ENCODE assay signal across 8 mouse cellular contexts in genomic region chr9:119088148-119088801, GRCm38 (mm10). TPM values are rescaled to one million over a fixed set of nuclear protein-coding genes. Genes with fewer than 3 reads are reported as not detected.
DNase-seq lines count a peak whose midpoint lies in the region; ATAC-seq and TF ChIP-seq lines count a peak whose summit lies in the region.

No protein-coding gene starts in this region.

- H3K27ac ChIP-seq in lung, embryonic 14.5 days (ENCODE audit: low read depth) = peak overlapping the region; percentile 82
- 0 out of 2 replicates have a peak overlapping the region, but pooled peaks have one; percentile 33 for H3K27ac ChIP-seq in neural tube, embryonic 15.5 days (replicated peaks)

- no peaks in the 10 kb centered on the region for H3K9me3 ChIP-seq in lung, embryonic 14.5 days (ENCODE audit: low read depth, low read length)
- H3K9me3 ChIP-seq in neural tube, embryonic 15.5 days (replicated peaks) = no peaks in the 10 kb centered on the region

- under 1% methylated on average over 24 of the region's 24 CpGs for WGBS in lung, embryonic 14.5 days
- WGBS in neural tube, embryonic 15.5 days = under 1% methylated on average over 24 of the region's 24 CpGs

- TF ChIP-seq CTCF in lung, embryonic 14.5 days (IDR thresholded peaks at IDR 0.05; ENCODE audit: low read depth) = no peak

- peak; percentile 74 for ATAC-seq in frontal cortex, adult (ENCODE audit: low TSS enrichment)
- peak; percentile 89 to 91 for ATAC-seq in hematopoietic stem cell, adult 5-6 weeks (replicated peaks in 1 of 2; ENCODE audit: insufficient read depth in 1 of 2, low FRiP score in 2 of 2, low TSS enrichment in 1 of 2, low read depth in 1 of 2, poor library complexity in 2 of 2, severe bottlenecking in 2 of 2)
- peak; percentile 90 for ATAC-seq in lung, embryonic 14.5 days (ENCODE audit: insufficient read depth)
- ATAC-seq in neural tube, embryonic 15.5 days (ENCODE audit: low FRiP score) = peak; percentile 39; the same call in 1 of the 2 replicates

- H3K4me2 ChIP-seq in lung, embryonic 14.5 days = peak overlapping the region; percentile 69
- H3K4me2 ChIP-seq in neural tube, embryonic 15.5 days = peak overlapping the region; percentile 52

- peak; percentile 79 for DNase-seq in MEL-GATA-1-ER (ENCODE audit: extremely low read depth, low read depth)
- peak; percentile 60 for DNase-seq in cerebellum, adult 8-10 months
- peak; percentile 52 to 60 for DNase-seq in layer of hippocampus, adult 8-10 months (ENCODE audit: low spot score in 2 of 2)
- peak; percentile 95 for DNase-seq in lung, embryonic 14.5 days
- DNase-seq in testis, postnatal 10 days (ENCODE audit: low spot score) = peak; percentile 97

- H3K4me1 ChIP-seq in lung, embryonic 14.5 days (ENCODE audit: insufficient read depth) = peaks cover 10% of the 10 kb centered on the region; the same call in 1 of the 2 replicates
- peaks cover 45% of the 10 kb centered on the region for H3K4me1 ChIP-seq in neural tube, embryonic 15.5 days

- H3K4me3 ChIP-seq in lung, embryonic 14.5 days (ENCODE audit: low read depth, low read length) = peak overlapping the region; percentile 43
- H3K4me3 ChIP-seq in neural tube, embryonic 15.5 days (replicated peaks) = peak overlapping the region; percentile 26

- H3K27me3 ChIP-seq in lung, embryonic 14.5 days (ENCODE audit: insufficient read depth, low read length) = peaks cover 16% of the 10 kb centered on the region; the same call in 1 of the 2 replicates
- peaks cover 5% of the 10 kb centered on the region; the same call in 1 of the 2 replicates for H3K27me3 ChIP-seq in neural tube, embryonic 15.5 days (replicated peaks)

- H3K36me3 ChIP-seq in lung, embryonic 14.5 days (ENCODE audit: insufficient read depth) = 0 out of 2 replicates have a peak, but pooled peaks cover 3% of the 10 kb centered on the region
- H3K36me3 ChIP-seq in neural tube, embryonic 15.5 days = no peaks in the 10 kb centered on the region

- H3K9ac ChIP-seq in lung, embryonic 14.5 days = peak overlapping the region; percentile 25; the same call in 1 of the 2 replicates
- H3K9ac ChIP-seq in neural tube, embryonic 15.5 days (replicated peaks) = no peak overlapping the region

RNA-seq across cellular contexts. Expression of gene Plcd1, which starts 5.0 kb away (rescaled TPM):
- total RNA-seq in hematopoietic stem cell, adult 5-6 weeks (2017) = 0.50 TPM in 1 of 2 replicates, not detected in the other
- total RNA-seq in layer of hippocampus, adult 8-10 months (2022) = 10 to 100 TPM in 3 of 4 experiments, 1 to 10 TPM in 1; 9.7 to 13.7 (median 12.2) TPM
- 13.2 and 14.9 TPM in 2 replicates for polyA plus RNA-seq in lung, embryonic 14.5 days (2014; fragmentation: Nextera tagmentation; extraction: Ambion mirVana)
- 16.6 and 24.3 TPM in 2 replicates for polyA plus RNA-seq in neural tube, embryonic 15.5 days (2015; fragmentation: Nextera tagmentation; extraction: Ambion mirVana)

RNA-seq across cellular contexts. Expression of gene Dlec1, which starts 14.0 kb away (rescaled TPM):
- 0.55 TPM in 1 of 2 replicates, not detected in the other for total RNA-seq in hematopoietic stem cell, adult 5-6 weeks (2017)
- total RNA-seq in layer of hippocampus, adult 8-10 months (2022) = 10 to 100 TPM in 1 of 4 experiments, 1 to 10 TPM in 3; 2.9 to 10.3 (median 3.9) TPM
- 1.0 and 1.1 TPM in 2 replicates for polyA plus RNA-seq in lung, embryonic 14.5 days (2014; fragmentation: Nextera tagmentation; extraction: Ambion mirVana)
- polyA plus RNA-seq in neural tube, embryonic 15.5 days (2015; fragmentation: Nextera tagmentation; extraction: Ambion mirVana) = 1.4 and 1.6 TPM in 2 replicates

RNA-seq across cellular contexts. Expression of gene Vill, which starts 35.7 kb away (rescaled TPM):
- total RNA-seq in hematopoietic stem cell, adult 5-6 weeks (2017) = 36.4 and 45.3 TPM in 2 replicates
- total RNA-seq in layer of hippocampus, adult 8-10 months (2022) = 1 to 10 TPM in 3 of 4 experiments, under 1 TPM in 1; 0.99 to 4.4 (median 3.1) TPM
- 35.6 and 36.7 TPM in 2 replicates for polyA plus RNA-seq in lung, embryonic 14.5 days (2014; fragmentation: Nextera tagmentation; extraction: Ambion mirVana)
- polyA plus RNA-seq in neural tube, embryonic 15.5 days (2015; fragmentation: Nextera tagmentation; extraction: Ambion mirVana) = 5.3 and 7.3 TPM in 2 replicates

Comparison
In these comparisons a context has a peak if more than half of its experiments do, and no peak if none do; other contexts are left out.
1. Peak in every context shown above with its lines: DNase-seq, ATAC-seq, H3K4me3 ChIP-seq and H3K27ac ChIP-seq.
2. ATAC-seq: peak in every context shown above with its lines; median percentile 90 in hematopoietic stem cell, adult 5-6 weeks; 90 in lung, embryonic 14.5 days; 74 in frontal cortex, adult; 39 in neural tube, embryonic 15.5 days.